Mouse (Mus musculus) forebrain, embryonic 10.5 days (tissue): Measurements from ENCODE around the gene Sod2. TPM values are rescaled to one million over a fixed set of nuclear protein-coding genes. Genes with fewer than 3 reads are reported as not detected.
"Not testable (repeated sequence)": the region's sequence is repeated elsewhere in the genome, so short reads cannot be mapped to it uniquely, and the experiment has no call there.

Experiments
- DNase-seq: peaks from one replicate; pipeline ENCODE4 v3.0.0-alpha.2; 2017; ENCODE audit warnings: low spot score; ENCODE audit errors: extremely low spot score
- H3K27ac ChIP-seq: fragments of 300-500 bp; sonication (generic); 2 replicates; pipeline ENCODE4 v1.5.1; 2016; ENCODE audit warnings: mild to moderate bottlenecking
- H3K27me3 ChIP-seq: fragments of 300-500 bp; sonication (generic); 2 replicates; pipeline ENCODE4 v1.6.1; 2016; ENCODE audit warnings: mild to moderate bottlenecking; ENCODE audit not compliant: poor library complexity, severe bottlenecking
- H3K36me3 ChIP-seq: fragments of 300-500 bp; sonication (generic); replicated peaks from 2 replicates; pipeline ENCODE4 v1.6.1; 2016; ENCODE audit warnings: mild to moderate bottlenecking, moderate library complexity
- H3K4me1 ChIP-seq: fragments of 300-500 bp; sonication (generic); 2 replicates; pipeline ENCODE4 v1.6.1; 2016
- H3K4me3 ChIP-seq: fragments of 300-500 bp; sonication (generic); 2 replicates; pipeline ENCODE4 v1.5.1; 2016; ENCODE audit warnings: mild to moderate bottlenecking, moderate library complexity
- H3K9me3 ChIP-seq: fragments of 300-500 bp; sonication (generic); 2 replicates; pipeline ENCODE4 v1.6.1; 2016; ENCODE audit warnings: mild to moderate bottlenecking, moderate library complexity
- WGBS: fragments of 180-500 bp; shearing (Covaris S2); methylation state at CpG from one replicate; pipeline ENCODE4 v1.1.7; 2016; 5-methylcytosine and 5-hydroxymethylcytosine counted together
- polyA plus RNA-seq: library from polyadenylated mRNA; unstranded; fragments of >200 nt; fragmentation: Nextera tagmentation; extraction: Ambion mirVana; gene quantifications from 2 replicates; pipeline ENCODE4 v1.2.1, GENCODE M21; 2016

Gene Sod2
- polyA plus RNA-seq, 1 experiment from 2014 or later, result 109 TPM

GRCm38 (mm10) chr17:13043846-13044673, 37.4 kb downstream of the Sod2 start:
- 11% methylated on average over 4 of the region's 4 CpGs for WGBS
- peak; percentile 21 for DNase-seq

GRCm38 (mm10) chr17:13052124-13052813, 45.6 kb downstream of the Sod2 start, which contains the start of gene Gpr31b:
TSS of gene Gpr31b (minus strand) at chr17:13052296.
- 100% methylated on average over 2 of the region's 8 CpGs for WGBS
- DNase-seq, H3K4me3 ChIP-seq, H3K36me3 ChIP-seq, H3K27me3 ChIP-seq, H3K9me3 ChIP-seq, H3K27ac ChIP-seq, H3K4me1 ChIP-seq: not testable (repeated sequence)

More at GRCm38 (mm10) chr17:13043846-13044673, 37.4 kb downstream of the Sod2 start:
- H3K36me3 ChIP-seq, H3K4me1 ChIP-seq, H3K27me3 ChIP-seq, H3K27ac ChIP-seq, H3K4me3 ChIP-seq, H3K9me3 ChIP-seq: not testable (repeated sequence)

GRCm38 (mm10) chr17:13060804-13061203, 54.2 kb downstream of the Sod2 start, which contains the start of gene Tcp10b:
TSS of gene Tcp10b (plus strand) at chr17:13061104.
- DNase-seq, H3K27me3 ChIP-seq, H3K4me3 ChIP-seq, H3K4me1 ChIP-seq, H3K9me3 ChIP-seq, H3K27ac ChIP-seq, H3K36me3 ChIP-seq: not testable (repeated sequence)
- WGBS, result 93% methylated on average over 4 of the region's 4 CpGs

GRCm38 (mm10) chr17:13062882-13063281, 56.2 kb downstream of the Sod2 start:
- H3K27me3 ChIP-seq, H3K36me3 ChIP-seq, H3K4me1 ChIP-seq, H3K9me3 ChIP-seq, H3K27ac ChIP-seq, DNase-seq, H3K4me3 ChIP-seq: not testable (repeated sequence)
- 95% methylated on average over 5 of the region's 7 CpGs for WGBS

- 93% methylated on average over 1 of the region's 4 CpGs for WGBS
- H3K27ac ChIP-seq, DNase-seq, H3K4me1 ChIP-seq, H3K4me3 ChIP-seq, H3K9me3 ChIP-seq, H3K36me3 ChIP-seq, H3K27me3 ChIP-seq: not testable (repeated sequence)
Observed at GRCm38 (mm10) chr17:13067864-13068385, 61.3 kb downstream of the Sod2 start.

- not testable (repeated sequence) for H3K27me3 ChIP-seq, H3K4me1 ChIP-seq, H3K4me3 ChIP-seq, H3K9me3 ChIP-seq, DNase-seq, H3K36me3 ChIP-seq, H3K27ac ChIP-seq
- 86% methylated on average over 5 of the region's 5 CpGs for WGBS
Observed at GRCm38 (mm10) chr17:13069227-13069626, 62.6 kb downstream of the Sod2 start.

Other genes with a start within 250 kb of the Sod2 start
- 20.0 and 20.5 TPM in 2 replicates for gene Igf2r, start 237.2 kb upstream of the Sod2 start, polyA plus RNA-seq
- 0.49 and 0.51 TPM in 2 replicates for gene Mas1, start 138.7 kb upstream of the Sod2 start, polyA plus RNA-seq
- gene Mrgprh, start 130.8 kb upstream of the Sod2 start, polyA plus RNA-seq, result not detected in 2 replicates
- 1.3 and 2.7 TPM in 2 replicates for gene Pnldc1, start 96.6 kb upstream of the Sod2 start, polyA plus RNA-seq
- gene Tcp1, start 91.1 kb upstream of the Sod2 start, polyA plus RNA-seq, result 533 and 536 TPM in 2 replicates
- 199 and 207 TPM in 2 replicates for gene Mrpl18, start 90.5 kb upstream of the Sod2 start, polyA plus RNA-seq
- gene Acat3, start 66.2 kb upstream of the Sod2 start, polyA plus RNA-seq, result 1.5 and 2.0 TPM in 2 replicates
- gene Acat2, start 46.1 kb upstream of the Sod2 start, polyA plus RNA-seq, result 396 and 405 TPM in 2 replicates
- gene Wtap, start 12.7 kb upstream of the Sod2 start, polyA plus RNA-seq, result 140 and 149 TPM in 2 replicates
- gene Gpr31b, start 45.5 kb downstream of the Sod2 start, polyA plus RNA-seq, result not detected in 2 replicates
- not detected in 2 replicates for gene Tcp10b, start 54.3 kb downstream of the Sod2 start, polyA plus RNA-seq
- gene Unc93a, start 125.0 kb downstream of the Sod2 start, polyA plus RNA-seq, result not detected in 2 replicates
- not detected in 2 replicates for gene Smok2a, start 214.3 kb downstream of the Sod2 start, polyA plus RNA-seq
- gene Smok2b, start 223.4 kb downstream of the Sod2 start, polyA plus RNA-seq, result not detected in 2 replicates